Mouse (Mus musculus) bone marrow macrophage, adult 2 months (primary cell): Measurements from ENCODE around the gene Mad1l1.

Source experiments
- CTCF ChIP-seq: IDR thresholded peaks from 2 replicates; pipeline ENCODE4 v1.5.1; 2012; ENCODE audit warnings: low read depth, mild to moderate bottlenecking, low read length, moderate library complexity
- POLR2A ChIP-seq: IDR thresholded peaks from 2 replicates; pipeline ENCODE4 v1.6.1; 2012; ENCODE audit warnings: mild to moderate bottlenecking, low read depth, low read length, borderline replicate concordance

GRCm38 (mm10) chr5:140261313-140261712 is 60.0 kb downstream of the Mad1l1 start:
- TF ChIP-seq CTCF: no peak
- TF ChIP-seq POLR2A: no peak
